ENCODE assay signal across 15 mouse cellular contexts in genomic region chr6:5254869-5255268, GRCm38 (mm10). TPM values are rescaled to one million over a fixed set of nuclear protein-coding genes. Genes with fewer than 3 reads are reported as not detected.
DNase-seq lines count a peak whose midpoint lies in the region; ATAC-seq and TF ChIP-seq lines count a peak whose summit lies in the region.
"Had no signal": no experiment of that assay in that cellular context is flagged by ENCODE, and none has a peak within 500 bp of the region (broad histone marks: within the 10 kb centered on the region; RNA-seq: fewer than 3 reads in every experiment).

No protein-coding gene starts in this region.

- no peak for DNase-seq in heart, adult 8-10 months (ENCODE audit: low spot score)
- no peak for DNase-seq in lung, embryonic 14.5 days
- DNase-seq in lung, adult 18-20 months, result no peak
- DNase-seq in liver, postnatal 0 days, result no peak
- DNase-seq in left cerebral cortex, adult 18-20 months (ENCODE audit: low spot score in 2 of 2), result no peak
- no peak for DNase-seq in adrenal gland, adult (ENCODE audit: inconsistent age in 2 of 2, low spot score in 1 of 2)
- DNase-seq: cerebellum, adult 11 months; midbrain, embryonic 14.5 days; right cerebral cortex, postnatal 14 days had no signal

- no peak for ATAC-seq in heart, embryonic 13.5 days (ENCODE audit: extremely low read depth, insufficient number of reproducible peaks, low FRiP score, low TSS enrichment)
- ATAC-seq in lung, embryonic 14.5 days (ENCODE audit: insufficient read depth), result no peak
- no peak for ATAC-seq in intestine, embryonic 15.5 days
- no peak for ATAC-seq in liver, postnatal 0 days

- no peak overlapping the region for H3K27ac ChIP-seq in heart, embryonic 13.5 days (replicated peaks)
- no peak overlapping the region for H3K27ac ChIP-seq in lung, embryonic 14.5 days (ENCODE audit: low read depth)
- no peak overlapping the region for H3K27ac ChIP-seq in intestine, embryonic 15.5 days
- no peak overlapping the region for H3K27ac ChIP-seq in liver, postnatal 0 days (ENCODE audit: low read depth)
- H3K27ac ChIP-seq: forebrain, embryonic 15.5 days; left cerebral cortex, adult 2 months; limb, embryonic 13.5 days had no signal

- no peaks in the 10 kb centered on the region for H3K9me3 ChIP-seq in heart, embryonic 13.5 days
- H3K9me3 ChIP-seq in lung, embryonic 14.5 days (ENCODE audit: low read depth, low read length), result no peaks in the 10 kb centered on the region
- H3K9me3 ChIP-seq in intestine, embryonic 15.5 days, result no peaks in the 10 kb centered on the region
- H3K9me3 ChIP-seq in liver, postnatal 0 days (ENCODE audit: low read length), result no peaks in the 10 kb centered on the region
- H3K9me3 ChIP-seq: forebrain, embryonic 15.5 days; hindbrain, embryonic 10.5 days; limb, embryonic 13.5 days had no signal

- H3K36me3 ChIP-seq in heart, embryonic 13.5 days, result peaks cover 6% of the 10 kb centered on the region; the same call in 1 of the 2 replicates
- H3K36me3 ChIP-seq in lung, embryonic 14.5 days (ENCODE audit: insufficient read depth), result no peaks in the 10 kb centered on the region
- no peaks in the 10 kb centered on the region for H3K36me3 ChIP-seq in intestine, embryonic 15.5 days
- H3K36me3 ChIP-seq in liver, postnatal 0 days (replicated peaks; ENCODE audit: insufficient read depth, low read length), result no peaks in the 10 kb centered on the region
- H3K36me3 ChIP-seq: forebrain, embryonic 15.5 days; hindbrain, embryonic 10.5 days; limb, embryonic 13.5 days had no signal

- H3K4me2 ChIP-seq in heart, embryonic 13.5 days, result peak overlapping the region; percentile 75
- H3K4me2 ChIP-seq in lung, embryonic 14.5 days, result peak overlapping the region; percentile 59
- peak overlapping the region; percentile 77; the same call in 1 of the 2 replicates for H3K4me2 ChIP-seq in intestine, embryonic 15.5 days (replicated peaks)
- peak overlapping the region; percentile 87 for H3K4me2 ChIP-seq in liver, postnatal 0 days (ENCODE audit: low read depth, low read length)
- H3K4me2 ChIP-seq: forebrain, embryonic 15.5 days had no signal

- H3K9ac ChIP-seq in heart, embryonic 13.5 days, result peak overlapping the region; percentile 82
- H3K9ac ChIP-seq in lung, embryonic 14.5 days, result no peak overlapping the region
- no peak overlapping the region for H3K9ac ChIP-seq in intestine, embryonic 15.5 days
- no peak overlapping the region for H3K9ac ChIP-seq in liver, postnatal 0 days (replicated peaks)
- H3K9ac ChIP-seq: forebrain, embryonic 15.5 days had no signal

- TF ChIP-seq CTCF in lung, embryonic 14.5 days (IDR thresholded peaks at IDR 0.05; ENCODE audit: low read depth), result no peak
- TF ChIP-seq CTCF in liver, postnatal 0 days (IDR thresholded peaks at IDR 0.05; ENCODE audit: low read depth), result no peak

- no peak for TF ChIP-seq EP300 in liver, postnatal 0 days (IDR thresholded peaks at IDR 0.05; ENCODE audit: low read depth)

- no peaks in the 10 kb centered on the region for H3K27me3 ChIP-seq in heart, embryonic 13.5 days (replicated peaks)
- no peaks in the 10 kb centered on the region for H3K27me3 ChIP-seq in lung, embryonic 14.5 days (ENCODE audit: insufficient read depth, low read length)
- no peaks in the 10 kb centered on the region for H3K27me3 ChIP-seq in intestine, embryonic 15.5 days (replicated peaks)
- H3K27me3 ChIP-seq in liver, postnatal 0 days (ENCODE audit: insufficient read depth, low read length), result no peaks in the 10 kb centered on the region
- H3K27me3 ChIP-seq: forebrain, embryonic 15.5 days; limb, embryonic 13.5 days had no signal

- H3K4me3 ChIP-seq in heart, embryonic 13.5 days, result peak overlapping the region; percentile 64
- H3K4me3 ChIP-seq in lung, embryonic 14.5 days (ENCODE audit: low read depth, low read length), result no peak overlapping the region
- H3K4me3 ChIP-seq in intestine, embryonic 15.5 days (replicated peaks), result no peak overlapping the region
- H3K4me3 ChIP-seq in liver, postnatal 0 days (ENCODE audit: low read depth, low read length), result peak overlapping the region; percentile 67
- H3K4me3 ChIP-seq: forebrain, embryonic 15.5 days had no signal

- 95% methylated on average over 2 of the region's 2 CpGs for WGBS in heart, embryonic 13.5 days
- 96% methylated on average over 2 of the region's 2 CpGs for WGBS in lung, embryonic 14.5 days
- 95% methylated on average over 2 of the region's 2 CpGs for WGBS in intestine, embryonic 15.5 days
- 80% methylated on average over 2 of the region's 2 CpGs for WGBS in liver, postnatal 0 days (ENCODE audit: insufficient replicate concordance)

- H3K4me1 ChIP-seq in heart, embryonic 13.5 days, result peaks cover 20% of the 10 kb centered on the region
- no peaks in the 10 kb centered on the region for H3K4me1 ChIP-seq in lung, embryonic 14.5 days (ENCODE audit: insufficient read depth)
- H3K4me1 ChIP-seq in intestine, embryonic 15.5 days (replicated peaks), result peaks cover 8% of the 10 kb centered on the region; the same call in 1 of the 2 replicates
- peaks cover 11% of the 10 kb centered on the region for H3K4me1 ChIP-seq in liver, postnatal 0 days (ENCODE audit: insufficient read depth)

RNA-seq across cellular contexts. Expression of gene Pon3, which starts 1.2 kb away (rescaled TPM):
- 36.5 and 41.3 TPM in 2 replicates for polyA plus RNA-seq in heart, embryonic 13.5 days (2015; fragmentation: Nextera tagmentation; extraction: Ambion mirVana)
- total RNA-seq in heart, adult 8-10 months (2022), result 10 to 100 TPM; 20.0 to 29.5 (median 25.0) TPM
- 14.2 and 15.2 TPM in 2 replicates for polyA plus RNA-seq in lung, embryonic 14.5 days (2014; fragmentation: Nextera tagmentation; extraction: Ambion mirVana)
- 22.4 and 23.5 TPM in 2 replicates for polyA plus RNA-seq in intestine, embryonic 15.5 days (2015; fragmentation: Nextera tagmentation; extraction: Ambion mirVana)
- 43.3 and 44.4 TPM in 2 replicates for polyA plus RNA-seq in liver, postnatal 0 days (2015; fragmentation: Nextera tagmentation; extraction: Ambion mirVana)
- total RNA-seq in left cerebral cortex, adult 18-20 months (2021), result 1 to 10 TPM; 1.7 to 2.6 TPM

RNA-seq across cellular contexts. Expression of gene Pon2, which starts 43.4 kb away (rescaled TPM):
- polyA plus RNA-seq in heart, embryonic 13.5 days (2015; fragmentation: Nextera tagmentation; extraction: Ambion mirVana), result 37.2 and 41.4 TPM in 2 replicates
- 10 to 100 TPM; 15.2 to 19.9 (median 18.5) TPM for total RNA-seq in heart, adult 8-10 months (2022)
- 39.2 and 42.8 TPM in 2 replicates for polyA plus RNA-seq in lung, embryonic 14.5 days (2014; fragmentation: Nextera tagmentation; extraction: Ambion mirVana)
- 58.4 and 64.5 TPM in 2 replicates for polyA plus RNA-seq in intestine, embryonic 15.5 days (2015; fragmentation: Nextera tagmentation; extraction: Ambion mirVana)
- 32.5 and 34.3 TPM in 2 replicates for polyA plus RNA-seq in liver, postnatal 0 days (2015; fragmentation: Nextera tagmentation; extraction: Ambion mirVana)
- 10 to 100 TPM; 17.5 to 19.2 TPM for total RNA-seq in left cerebral cortex, adult 18-20 months (2021)

Comparison
In these comparisons a context has a peak if more than half of its experiments do, and no peak if none do; other contexts are left out.
1. H3K4me3 ChIP-seq: peak in heart, embryonic 13.5 days (single experiment) and liver, postnatal 0 days (single experiment); none in lung, embryonic 14.5 days (single experiment) and intestine, embryonic 15.5 days (single experiment).
2. Peak in every context shown above with its lines, with median percentiles within 50 percentile points of each other: H3K4me2 ChIP-seq.